Mouse (Mus musculus): ENCODE data around the gene Atp5g2.
"Not testable (repeated sequence)": the region's sequence is repeated elsewhere in the genome, so short reads cannot be mapped to it uniquely, and the experiment has no call there.

The Atp5g2 gene

DNA sequence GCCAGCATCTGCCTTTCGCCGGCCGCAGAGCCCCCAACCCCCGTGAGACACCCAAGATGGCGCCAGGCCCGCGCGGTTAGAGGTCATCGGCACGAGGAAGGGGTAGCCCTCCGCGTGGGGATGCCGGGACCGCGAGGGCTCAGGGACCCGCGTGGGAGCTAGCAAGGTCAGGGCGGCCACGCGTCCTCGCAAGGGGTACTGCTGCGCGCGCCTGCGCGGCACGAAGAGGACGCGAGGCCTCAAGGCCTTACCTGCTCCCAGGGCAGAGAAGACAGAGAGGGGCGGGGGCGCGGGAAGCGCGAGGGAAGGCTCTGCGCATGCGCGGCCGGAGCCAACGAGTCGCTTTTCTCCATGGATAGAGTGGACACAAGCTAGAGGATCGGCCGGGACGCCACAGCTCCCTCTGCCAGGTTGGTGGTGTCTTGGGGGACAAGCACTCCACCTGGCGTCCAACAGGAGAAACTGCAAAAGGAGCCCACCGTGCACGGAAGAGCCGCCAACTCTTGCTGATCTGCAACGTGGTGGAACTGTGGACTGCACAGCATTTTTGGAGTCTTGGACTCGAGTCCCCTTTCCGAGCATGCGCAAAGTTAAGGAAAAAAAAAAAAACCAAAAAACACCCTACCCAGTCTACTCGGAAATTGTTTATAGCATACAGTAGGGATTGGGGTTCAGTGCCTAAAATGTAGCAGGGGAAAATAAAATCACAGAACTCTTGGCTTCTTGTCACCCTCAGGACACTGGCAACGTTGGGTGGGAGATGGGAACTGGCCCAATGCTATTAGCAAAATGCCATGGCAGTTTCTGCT, 1.2 kb downstream of the Atp5g2 start:
- in situ Hi-C loops (cut with MboI; ENCODE audit: low pct_unique_long_range_greater_than_20kb in 1 of 2, low sequenced_read_pairs in 2 of 2, unreplicated experiment in 1 of 2): no loop called here

DNA sequence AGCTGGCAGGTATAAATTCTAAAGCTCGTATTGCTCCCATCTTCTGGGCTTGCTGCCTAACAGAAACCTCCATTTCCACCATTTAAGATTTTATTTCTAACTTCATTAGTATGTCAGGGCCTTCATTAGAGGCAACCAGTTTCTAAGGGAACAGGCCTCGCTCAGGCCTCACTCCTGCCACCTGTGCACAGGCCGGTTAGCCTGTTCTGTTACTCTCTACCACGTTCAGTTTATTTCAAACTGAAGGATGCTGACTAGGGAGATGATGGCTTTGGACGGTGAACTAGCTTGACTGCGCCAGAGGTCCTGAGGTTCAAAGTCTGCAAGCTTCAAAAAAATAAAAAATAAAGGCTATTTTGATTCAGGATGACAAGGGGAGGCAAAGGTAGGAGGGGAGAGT, 1.9 kb downstream of the Atp5g2 start:
- in situ Hi-C loops (cut with MboI; ENCODE audit: low pct_unique_long_range_greater_than_20kb in 1 of 2, low sequenced_read_pairs in 2 of 2, unreplicated experiment in 1 of 2): no loop called here

DNA sequence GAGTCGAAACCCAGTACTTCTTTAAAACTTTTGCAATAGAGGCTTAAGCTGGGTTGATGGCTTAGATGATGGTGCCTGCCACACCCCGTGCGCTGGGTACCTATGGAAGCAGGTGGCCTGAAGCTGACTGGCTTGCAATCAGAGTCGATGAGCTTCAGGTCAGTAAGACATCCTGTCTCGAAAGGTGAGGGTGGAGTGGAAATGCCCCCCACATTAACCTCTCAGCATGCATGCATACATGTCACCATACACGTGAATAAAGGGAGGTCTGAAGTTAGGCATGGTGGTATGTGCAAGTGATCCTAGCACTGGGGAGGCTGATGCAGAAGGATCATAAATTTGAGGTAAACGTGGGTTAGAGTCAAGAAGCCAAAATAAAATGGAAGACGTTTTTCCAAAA, 2.6 kb downstream of the Atp5g2 start:
- in situ Hi-C loops (cut with MboI; ENCODE audit: low pct_unique_long_range_greater_than_20kb in 1 of 2, low sequenced_read_pairs in 2 of 2, unreplicated experiment in 1 of 2): no loop called here

DNA sequence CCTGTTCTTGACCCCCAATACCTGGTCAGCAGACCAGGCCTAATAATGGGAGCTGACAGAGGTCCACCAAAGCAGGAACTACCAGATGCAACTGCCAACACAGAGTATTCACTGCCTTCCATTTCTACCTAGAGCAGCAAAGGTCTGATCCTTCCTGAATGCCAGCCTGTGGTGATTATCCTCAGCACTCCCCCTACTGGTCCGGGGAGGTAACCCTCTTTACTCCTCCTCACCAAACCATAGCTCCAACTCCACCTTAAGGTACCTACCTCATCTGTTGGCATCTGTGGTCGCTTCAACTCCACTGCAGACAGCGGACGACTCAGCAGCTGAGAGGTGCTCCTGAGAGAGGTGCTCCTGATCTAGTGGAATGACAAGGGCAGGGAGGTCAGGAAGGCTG, 6.7 kb downstream of the Atp5g2 start:
- in situ Hi-C loops (cut with MboI; ENCODE audit: low pct_unique_long_range_greater_than_20kb in 1 of 2, low sequenced_read_pairs in 2 of 2, unreplicated experiment in 1 of 2): no loop called here

DNA sequence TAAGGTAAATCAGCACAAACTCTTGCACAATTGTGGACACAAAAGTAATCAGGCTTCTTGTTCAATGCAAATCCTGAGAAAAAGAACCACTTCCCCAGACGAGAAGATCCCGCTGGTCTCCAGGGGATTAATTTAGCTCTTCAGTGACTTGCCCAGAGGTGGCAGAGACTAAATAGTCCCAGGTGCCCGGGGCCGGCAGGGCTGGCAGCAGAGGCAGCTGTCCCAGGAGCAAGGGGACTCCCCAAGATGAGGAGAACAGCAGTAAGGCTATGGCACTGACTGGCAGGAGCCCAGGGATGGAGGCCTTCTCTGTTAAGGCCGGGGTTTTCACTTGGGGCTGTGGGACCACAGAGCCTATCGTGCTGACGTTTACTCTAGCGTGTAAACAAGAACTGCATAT, 8.3 kb downstream of the Atp5g2 start:
- in situ Hi-C loops (cut with MboI; ENCODE audit: low pct_unique_long_range_greater_than_20kb in 1 of 2, low sequenced_read_pairs in 2 of 2, unreplicated experiment in 1 of 2): no loop called here

DNA sequence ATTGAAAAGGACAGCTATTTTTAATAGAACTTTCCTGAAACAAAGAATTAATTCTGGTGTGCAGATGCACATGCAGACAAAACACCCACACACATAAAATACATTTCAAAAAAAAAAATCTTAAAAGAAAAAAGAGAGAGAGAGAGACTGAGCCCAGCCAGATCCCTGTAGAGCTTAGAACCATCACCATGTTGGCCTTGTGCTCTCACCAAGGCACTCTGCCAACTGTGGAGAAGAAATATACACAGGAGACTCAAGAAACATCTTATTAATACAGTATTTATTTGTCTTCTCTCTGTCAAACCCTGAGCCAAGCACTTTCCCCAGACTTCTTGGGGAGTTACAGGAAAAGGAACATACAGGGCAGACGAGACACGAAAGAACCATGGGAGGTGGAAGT, 9.6 kb downstream of the Atp5g2 start:
- in situ Hi-C loops (cut with MboI; ENCODE audit: low pct_unique_long_range_greater_than_20kb in 1 of 2, low sequenced_read_pairs in 2 of 2, unreplicated experiment in 1 of 2): not testable (repeated sequence)

DNA sequence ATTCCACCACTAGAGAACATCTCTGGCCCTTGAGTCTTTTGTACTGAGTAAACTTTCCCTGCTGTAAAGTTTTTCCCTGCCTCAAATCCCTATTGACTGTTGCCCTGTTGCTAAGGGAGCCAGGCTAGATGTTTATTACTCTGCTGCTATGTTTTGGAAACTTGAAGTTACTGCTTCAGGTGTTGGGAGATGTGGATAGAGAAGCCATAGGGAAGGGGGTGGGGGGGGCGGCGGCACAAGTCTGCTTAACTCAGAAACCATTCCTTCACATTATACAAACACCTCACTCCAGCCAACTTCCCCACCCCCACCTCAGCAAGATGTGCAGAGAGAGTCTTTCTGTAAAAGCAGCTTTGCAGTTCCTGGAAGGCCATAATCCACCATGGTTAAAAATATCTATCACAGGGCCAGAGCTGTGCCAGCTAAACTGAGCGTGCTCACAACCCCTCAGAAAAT, 14.2 kb downstream of the Atp5g2 start:
- in situ Hi-C loops (cut with MboI; ENCODE audit: low pct_unique_long_range_greater_than_20kb in 1 of 2, low sequenced_read_pairs in 2 of 2, unreplicated experiment in 1 of 2): no loop called here

DNA sequence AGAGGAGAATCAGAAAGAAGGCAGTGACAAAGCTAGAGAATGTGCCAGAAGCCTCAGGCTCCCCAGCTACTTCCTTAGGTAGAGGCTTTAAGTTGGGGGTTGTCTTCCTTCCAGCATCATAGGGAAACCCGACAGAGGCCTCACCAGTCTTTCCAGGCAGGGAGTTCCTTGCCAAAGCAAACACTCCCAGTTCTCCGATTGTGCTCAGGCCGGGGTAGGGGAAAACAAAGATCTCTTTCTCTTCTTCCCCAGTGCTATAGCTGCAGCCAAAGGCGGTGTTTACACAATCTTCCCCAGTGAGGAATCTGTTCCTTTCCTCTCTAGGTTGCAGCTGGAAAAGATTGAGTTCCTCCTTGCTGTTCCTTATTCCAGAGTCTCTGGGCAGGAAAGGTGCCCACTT, 15.5 kb downstream of the Atp5g2 start:
- in situ Hi-C loops (cut with MboI; ENCODE audit: low pct_unique_long_range_greater_than_20kb in 1 of 2, low sequenced_read_pairs in 2 of 2, unreplicated experiment in 1 of 2): no loop called here

DNA sequence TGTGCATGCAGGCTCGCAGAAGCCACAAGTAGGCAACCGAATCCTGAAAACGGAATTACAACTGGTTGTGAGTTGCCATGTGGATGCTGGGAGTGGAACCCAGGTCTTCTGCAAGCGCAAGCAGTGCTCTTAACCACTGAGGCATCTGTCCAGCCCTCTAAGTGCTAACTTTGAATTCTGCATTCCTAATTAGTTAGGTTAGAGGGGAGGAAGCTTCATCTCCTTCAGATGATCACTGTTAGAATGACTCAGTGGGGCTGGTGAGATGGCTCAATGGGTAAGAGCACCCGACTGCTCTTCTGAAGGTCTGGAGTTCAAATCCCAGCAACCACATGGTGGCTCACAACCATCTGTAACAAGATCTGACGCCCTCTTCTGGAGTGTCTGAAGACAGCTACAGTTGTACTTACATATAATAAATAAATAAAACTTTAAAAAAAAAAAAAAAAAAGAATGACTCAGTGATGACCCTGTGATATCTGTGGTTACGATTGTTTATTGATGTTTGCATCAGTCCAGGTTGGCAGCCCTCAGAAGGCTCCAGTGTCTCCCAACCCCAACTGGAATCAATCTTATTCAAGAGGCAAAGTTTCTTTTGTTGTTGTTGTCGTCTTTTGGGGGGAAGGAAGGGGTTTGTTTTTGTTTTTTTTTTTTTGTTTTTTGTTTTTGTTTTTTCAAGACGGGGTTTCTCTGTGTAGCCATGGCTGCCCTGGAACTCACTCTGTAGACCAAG, 20.1 kb downstream of the Atp5g2 start:
- in situ Hi-C loops (cut with MboI; ENCODE audit: low pct_unique_long_range_greater_than_20kb in 1 of 2, low sequenced_read_pairs in 2 of 2, unreplicated experiment in 1 of 2): not testable (repeated sequence)

DNA sequence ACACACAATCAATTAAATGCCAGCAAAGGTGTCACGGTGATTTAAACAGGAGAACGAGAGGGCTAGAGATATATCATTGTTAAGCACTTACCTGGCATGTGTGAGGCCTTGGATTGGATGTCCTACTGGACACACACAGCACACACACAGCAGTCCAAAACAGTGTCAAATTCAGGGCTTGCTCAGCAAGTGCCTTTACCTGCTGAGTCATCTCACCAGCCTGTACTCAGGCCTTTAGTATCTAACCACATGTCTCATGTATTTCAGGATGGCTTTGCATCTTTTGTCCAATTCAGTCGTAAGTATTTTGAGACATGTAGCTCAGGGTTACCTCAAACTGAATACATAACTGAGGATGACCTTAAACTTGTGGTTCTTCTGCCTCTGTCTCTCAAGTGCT, 21.0 kb downstream of the Atp5g2 start:
- in situ Hi-C loops (cut with MboI; ENCODE audit: low pct_unique_long_range_greater_than_20kb in 1 of 2, low sequenced_read_pairs in 2 of 2, unreplicated experiment in 1 of 2): no loop called here

DNA sequence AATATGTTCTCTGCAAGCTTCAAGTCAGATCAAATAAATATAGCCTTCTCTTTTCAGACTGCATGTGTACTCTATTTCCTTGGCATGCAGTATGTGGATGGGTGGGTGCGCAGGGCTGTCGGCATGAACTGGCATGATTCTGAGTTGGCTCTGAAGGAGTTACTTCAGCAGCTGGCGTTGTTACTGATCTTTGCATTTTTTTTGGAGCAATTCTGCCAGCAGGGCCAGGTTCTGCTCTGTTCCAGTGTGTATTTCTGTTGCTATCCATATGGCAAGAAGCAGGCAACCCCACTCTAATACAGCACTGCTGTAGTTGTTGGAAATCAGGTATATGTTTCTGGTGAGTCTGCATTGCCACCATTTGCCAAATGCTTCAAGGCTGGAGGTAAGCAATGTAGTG, 36.3 kb downstream of the Atp5g2 start:
- in situ Hi-C loops (cut with MboI; ENCODE audit: low pct_unique_long_range_greater_than_20kb in 1 of 2, low sequenced_read_pairs in 2 of 2, unreplicated experiment in 1 of 2): no loop called here

DNA sequence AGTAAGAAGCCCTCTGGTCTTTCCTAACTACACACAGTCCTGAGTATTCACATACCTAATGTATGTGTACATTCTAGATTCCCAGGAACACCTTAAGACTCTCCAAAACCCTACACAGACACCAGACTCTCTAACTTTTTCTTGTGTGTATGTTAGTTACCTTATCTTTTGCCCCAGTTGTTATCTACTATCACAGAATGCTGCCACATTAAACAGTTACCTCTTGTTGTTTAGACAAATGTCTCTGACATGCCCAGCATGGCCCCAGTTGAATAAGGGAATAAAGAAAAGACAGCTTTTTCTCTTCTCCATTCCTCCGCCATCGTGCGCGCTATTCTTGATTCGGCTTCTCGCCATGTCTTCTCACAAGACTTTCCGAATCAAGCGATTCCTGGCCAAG, 37.5 kb downstream of the Atp5g2 start:
- in situ Hi-C loops (cut with MboI; ENCODE audit: low pct_unique_long_range_greater_than_20kb in 1 of 2, low sequenced_read_pairs in 2 of 2, unreplicated experiment in 1 of 2): no loop called here

DNA sequence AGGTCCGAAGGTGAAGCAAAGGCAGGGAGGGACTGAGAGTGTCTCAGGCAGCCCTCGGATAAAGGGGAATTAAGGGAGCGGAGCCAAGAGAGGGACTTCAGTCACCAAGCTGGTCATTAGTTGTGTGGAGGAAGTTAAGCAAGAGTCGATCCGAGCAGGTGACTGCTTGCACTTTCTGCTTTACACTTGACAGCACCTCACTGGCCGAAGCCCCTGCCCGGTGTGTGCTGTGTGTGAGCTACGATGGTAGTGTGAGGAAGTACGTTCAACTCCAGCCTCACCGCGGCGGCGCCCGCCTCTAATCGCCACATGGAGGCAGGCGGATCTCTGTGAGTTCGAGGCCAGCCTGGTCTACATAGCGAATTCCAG, 46.5 kb downstream of the Atp5g2 start:
- in situ Hi-C loops (cut with MboI; ENCODE audit: low pct_unique_long_range_greater_than_20kb in 1 of 2, low sequenced_read_pairs in 2 of 2, unreplicated experiment in 1 of 2): no loop called here

DNA sequence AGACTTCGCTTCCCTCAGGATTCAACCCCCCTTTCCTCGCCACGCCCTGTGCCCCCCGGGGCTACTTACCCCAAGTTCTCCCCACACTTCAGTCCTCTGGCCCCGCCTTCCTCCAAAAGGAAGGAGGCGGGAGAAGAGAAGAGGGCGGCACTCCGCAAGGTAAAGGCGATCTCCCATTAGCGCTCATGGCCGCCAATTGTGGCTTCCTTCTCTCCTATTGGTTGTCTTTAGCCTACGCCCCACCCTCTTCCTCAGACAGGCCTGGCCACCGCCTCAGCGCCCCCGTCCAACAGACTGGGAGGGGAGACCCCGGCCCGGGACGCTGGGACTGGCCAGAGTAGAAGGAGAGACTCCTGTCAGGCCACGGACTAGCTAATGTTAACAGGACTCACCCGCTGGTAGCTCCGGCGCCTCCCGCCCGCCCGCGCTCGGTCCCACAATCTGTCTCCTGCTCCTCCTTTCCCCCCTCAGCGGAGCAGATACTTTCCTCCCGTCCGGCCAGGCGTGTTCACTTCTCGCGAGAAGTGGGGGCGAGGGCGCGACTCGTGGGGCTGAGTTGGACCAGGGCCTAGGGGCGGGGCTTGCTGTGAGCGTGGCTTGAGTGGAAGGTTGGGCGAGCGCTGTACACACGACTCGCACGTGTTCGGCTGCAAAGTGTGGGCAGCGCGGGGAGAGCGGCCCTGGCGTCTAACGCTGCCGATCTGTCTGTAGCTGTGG, 47.0 kb downstream of the Atp5g2 start, which contains the start of the genes Gm28047 and Atf7:
TSS of gene Gm28047 (minus strand) at position 98 of the 717 bp plus-strand sequence.
TSS of gene Atf7 (minus strand) at position 495 of the 717 bp plus-strand sequence.
- in situ Hi-C loops (cut with MboI; ENCODE audit: low pct_unique_long_range_greater_than_20kb in 1 of 2, low sequenced_read_pairs in 2 of 2, unreplicated experiment in 1 of 2): no loop called here

DNA sequence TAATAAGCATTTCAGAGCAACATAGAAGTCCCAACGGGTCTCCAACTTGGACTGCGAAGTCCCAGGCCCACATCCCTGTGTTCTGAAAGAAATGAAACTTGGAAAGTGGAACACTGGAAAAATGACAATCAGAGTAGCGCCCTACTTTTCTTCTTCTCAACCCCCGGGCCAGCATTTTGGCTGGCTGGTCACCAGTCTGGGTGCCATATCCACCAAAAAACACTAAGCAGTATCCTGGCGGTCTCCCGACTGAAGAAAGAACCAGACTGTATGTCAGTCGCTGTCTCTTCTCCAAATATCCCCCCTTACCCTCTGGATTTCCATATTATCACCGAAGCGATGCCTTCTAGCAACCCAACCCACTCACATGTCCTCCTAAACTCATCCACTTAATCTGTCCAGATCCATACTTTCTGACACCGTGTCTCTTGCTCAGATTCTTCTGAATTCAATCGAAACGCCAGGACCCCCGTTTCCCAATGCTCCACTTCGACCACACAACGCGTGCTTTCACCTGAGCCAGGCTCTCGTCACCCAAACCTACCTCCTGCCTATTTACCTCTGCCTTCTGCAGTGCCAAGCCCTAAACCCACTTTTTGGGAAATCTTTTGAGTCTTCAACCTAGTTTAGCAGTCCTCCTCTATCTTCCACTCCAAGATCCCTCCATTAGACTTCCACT, 47.7 kb downstream of the Atp5g2 start:
- in situ Hi-C loops (cut with MboI; ENCODE audit: low pct_unique_long_range_greater_than_20kb in 1 of 2, low sequenced_read_pairs in 2 of 2, unreplicated experiment in 1 of 2): no loop called here

DNA sequence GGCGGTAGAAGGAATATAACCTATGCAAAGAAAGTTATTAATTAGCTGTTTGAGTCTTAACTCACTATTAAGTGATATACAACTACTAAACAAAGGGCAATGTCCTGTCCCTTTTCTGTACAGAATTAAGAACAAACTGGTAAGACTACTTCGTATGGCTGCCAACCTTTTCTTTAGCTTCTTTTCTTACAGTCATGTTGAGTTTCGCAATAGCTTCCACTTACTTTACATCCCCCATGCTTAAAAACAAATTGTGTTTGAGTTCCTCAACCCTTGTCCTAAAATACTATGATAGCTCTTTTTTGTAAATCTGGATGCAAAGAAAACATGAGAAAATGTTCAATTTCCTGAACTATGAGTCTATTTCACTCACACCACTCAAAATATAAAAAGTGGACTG, 49.0 kb downstream of the Atp5g2 start:
- in situ Hi-C loops (cut with MboI; ENCODE audit: low pct_unique_long_range_greater_than_20kb in 1 of 2, low sequenced_read_pairs in 2 of 2, unreplicated experiment in 1 of 2): no loop called here

DNA sequence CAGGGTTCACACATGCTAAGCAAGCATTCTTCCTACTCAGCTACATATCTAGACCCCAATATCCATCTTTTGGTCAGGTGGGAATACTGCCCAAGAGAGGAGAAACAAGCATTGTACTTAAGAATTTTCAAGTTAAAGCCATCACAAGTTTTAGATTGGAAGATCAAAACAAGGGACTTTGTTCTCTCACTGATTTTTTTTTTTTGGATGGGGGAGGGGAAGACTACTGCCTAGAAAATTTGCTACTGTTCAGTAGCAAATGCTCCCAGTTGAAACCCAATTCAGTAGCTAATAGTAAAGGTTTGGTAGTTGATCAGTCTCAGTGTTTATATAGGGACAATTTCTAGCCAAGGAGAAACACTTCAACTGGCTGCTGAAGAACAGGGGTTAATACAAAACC, 49.6 kb downstream of the Atp5g2 start:
- in situ Hi-C loops (cut with MboI; ENCODE audit: low pct_unique_long_range_greater_than_20kb in 1 of 2, low sequenced_read_pairs in 2 of 2, unreplicated experiment in 1 of 2): no loop called here

DNA sequence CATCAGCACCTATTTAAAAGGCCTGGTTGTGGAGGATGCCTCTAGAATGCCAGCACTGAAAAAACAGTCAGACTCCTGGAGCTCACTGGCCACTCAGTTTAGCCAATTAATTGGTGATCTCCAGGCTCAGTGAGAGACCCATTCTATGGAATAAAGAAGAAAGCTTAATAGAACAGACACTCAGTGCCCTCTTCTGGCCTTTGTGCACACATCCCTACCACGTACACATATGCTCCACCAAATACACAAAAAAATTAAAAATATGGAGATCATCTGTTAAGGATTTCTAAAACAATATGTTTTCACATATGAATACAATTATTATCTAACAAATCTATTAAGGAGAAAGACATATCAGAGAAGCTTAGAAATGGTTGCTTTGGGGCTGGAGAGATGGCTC, 51.4 kb downstream of the Atp5g2 start:
- in situ Hi-C loops (cut with MboI; ENCODE audit: low pct_unique_long_range_greater_than_20kb in 1 of 2, low sequenced_read_pairs in 2 of 2, unreplicated experiment in 1 of 2): no loop called here

DNA sequence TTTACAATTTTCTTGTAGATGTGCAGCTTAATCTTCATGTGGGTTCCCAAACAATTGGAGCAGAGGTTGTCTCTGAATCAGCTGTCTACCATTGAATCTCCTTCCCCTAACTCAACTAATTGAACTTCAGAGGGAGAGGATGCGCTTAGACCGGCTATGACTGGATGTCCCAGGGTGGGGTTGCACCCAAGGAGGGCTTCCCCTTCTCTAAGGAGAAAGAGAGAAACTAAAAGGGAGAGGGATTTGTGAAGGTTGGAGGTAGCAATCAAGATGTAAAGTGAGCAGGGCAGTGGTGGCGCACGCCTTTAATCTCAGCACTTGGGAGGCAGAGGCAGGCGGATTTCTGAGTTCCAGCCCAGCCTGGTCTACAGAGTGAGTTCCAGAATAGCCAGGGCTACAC, 52.7 kb downstream of the Atp5g2 start:
- in situ Hi-C loops (cut with MboI; ENCODE audit: low pct_unique_long_range_greater_than_20kb in 1 of 2, low sequenced_read_pairs in 2 of 2, unreplicated experiment in 1 of 2): no loop called here
